Mouse (Mus musculus): ENCODE measurements around the gene Bcl10.
A peak's percentile ranks its signal among the peaks of the same experiment; 100 is the strongest.
"Not testable (repeated sequence)": the region's sequence is repeated elsewhere in the genome, so short reads cannot be mapped to it uniquely, and the experiment has no call there.

Gene Bcl10

GRCm38 (mm10) chr3:145922019-145922854 is at the start of gene Bcl10:
Gene Bcl10, plus strand, starts transcription at chr3:145922804.
- no peak for DNase-seq

DNA sequence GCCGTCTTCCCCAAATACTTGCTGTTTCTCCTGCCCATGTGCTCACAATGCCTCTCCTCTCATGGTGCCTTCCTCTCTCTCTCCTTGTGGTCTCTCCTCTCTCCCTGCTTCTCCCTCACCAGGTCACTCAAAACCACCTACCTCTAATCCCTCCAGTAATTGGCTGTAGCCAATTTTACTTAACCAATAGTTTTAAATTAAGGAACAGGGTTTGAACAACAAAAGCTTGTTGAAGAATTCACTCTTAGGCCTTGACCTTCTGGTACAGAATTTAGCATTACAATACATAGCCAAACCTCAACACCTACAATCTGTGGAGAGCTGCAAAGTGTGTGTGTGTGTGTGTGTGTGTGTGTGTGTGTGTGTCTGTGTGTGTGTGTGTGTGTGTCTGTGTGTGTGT is 49.3 kb upstream of the Bcl10 start:
- no peak for DNase-seq

DNA sequence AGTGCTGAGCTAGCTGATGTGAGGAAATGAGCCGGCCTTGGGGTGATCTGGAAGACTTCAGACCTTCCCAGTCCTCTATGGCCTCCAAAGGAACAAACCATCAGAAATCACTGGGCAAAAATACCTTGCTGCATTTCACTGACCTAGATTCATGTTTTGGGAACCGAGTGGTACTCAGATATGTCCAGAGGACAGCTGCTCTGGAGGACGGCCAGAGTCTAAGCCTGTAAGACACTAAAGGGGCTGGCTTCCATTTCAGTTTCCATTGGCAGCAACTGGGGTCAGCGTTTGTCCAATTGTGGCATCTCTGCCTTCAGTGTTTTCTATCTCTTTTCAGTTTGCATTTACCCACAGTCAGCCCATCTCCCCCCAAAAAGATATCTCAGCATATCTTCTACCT is 48.5 kb upstream of the Bcl10 start:
- no peak for DNase-seq

GRCm38 (mm10) chr3:145876120-145876519 is 46.5 kb upstream of the Bcl10 start:
- DNase-seq, result no peak

- DNase-seq, result not testable (repeated sequence)
Measured at GRCm38 (mm10) chr3:145878867-145879266, 43.7 kb upstream of the Bcl10 start.

DNA sequence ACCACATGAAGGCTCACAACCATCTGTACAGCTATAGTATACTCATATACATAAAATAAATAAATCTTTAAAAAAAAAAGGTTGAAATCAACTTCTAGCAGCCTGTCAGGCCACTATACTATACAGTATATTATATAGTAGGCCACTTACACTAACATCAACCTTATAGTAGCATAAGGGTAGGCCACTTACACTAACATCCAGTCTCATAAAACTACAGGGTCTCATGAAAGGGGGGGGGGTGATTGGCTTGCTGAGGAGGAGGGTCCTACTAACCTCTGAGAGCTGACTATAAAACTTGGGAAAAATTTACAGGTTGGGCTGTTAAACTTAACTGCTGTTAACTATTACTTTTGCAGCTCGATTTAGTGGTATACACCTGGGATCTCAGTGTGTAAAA is 42.3 kb upstream of the Bcl10 start:
- no peak for DNase-seq

- no peak for DNase-seq
Measured at GRCm38 (mm10) chr3:145882076-145882874, 40.3 kb upstream of the Bcl10 start.

GRCm38 (mm10) chr3:145883233-145883632 is 39.4 kb upstream of the Bcl10 start:
- no peak for DNase-seq

- DNase-seq, result no peak
Measured at GRCm38 (mm10) chr3:145885376-145885775, 37.2 kb upstream of the Bcl10 start.

DNA sequence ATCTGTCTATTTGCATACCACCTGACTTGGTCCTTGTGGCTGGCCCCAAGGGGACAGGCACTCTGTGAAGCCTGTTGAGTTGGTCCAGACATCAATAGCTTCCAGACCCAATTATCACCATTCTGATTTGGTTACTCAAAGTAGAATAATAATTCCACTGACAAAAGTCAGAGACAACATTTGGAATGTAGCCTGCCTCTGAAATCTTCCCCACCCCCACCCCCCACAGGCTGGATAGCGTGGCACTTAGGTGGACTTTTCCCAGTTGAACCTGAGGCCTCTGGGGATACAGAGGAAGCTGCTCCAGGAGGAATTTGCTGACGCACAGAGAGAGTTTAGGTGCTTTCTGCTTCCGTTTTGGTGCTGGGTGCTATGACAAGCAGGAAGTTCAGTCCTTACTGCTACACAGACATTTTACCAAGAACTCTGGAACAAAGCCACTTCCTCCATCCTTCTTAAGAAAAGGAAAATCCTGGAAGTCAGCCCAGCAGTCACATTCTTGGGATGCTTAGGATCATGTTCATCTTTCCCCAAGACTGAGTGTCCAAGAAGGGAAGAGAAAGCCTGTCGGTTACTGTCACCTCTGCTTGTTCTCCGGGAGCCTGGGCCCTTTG is 36.6 kb upstream of the Bcl10 start:
- no peak for DNase-seq

GRCm38 (mm10) chr3:145887430-145887971 is 35.1 kb upstream of the Bcl10 start:
- DNase-seq, result no peak

GRCm38 (mm10) chr3:145890346-145891132 is 32.1 kb upstream of the Bcl10 start:
- no peak for DNase-seq

DNA sequence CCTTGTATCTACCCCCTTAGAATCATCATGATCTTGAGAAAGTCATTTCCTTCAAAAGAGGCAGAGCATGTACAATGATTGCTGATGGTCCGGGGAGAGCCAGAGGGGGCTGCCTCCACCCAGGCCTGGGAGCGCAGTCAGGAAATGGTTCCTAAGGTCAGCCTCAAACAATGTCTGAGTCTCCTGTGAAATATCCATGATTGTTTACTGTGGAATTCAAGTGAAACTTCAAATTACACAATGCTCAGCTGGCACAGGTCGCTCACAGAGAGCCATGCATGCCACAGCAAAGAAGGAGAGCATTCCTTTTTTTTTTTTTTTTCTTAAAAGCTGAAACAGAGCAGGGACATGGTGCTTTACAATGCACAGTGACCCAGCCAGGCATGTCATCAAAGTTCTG is 30.2 kb upstream of the Bcl10 start:
- no peak for DNase-seq

- DNase-seq, result no peak
Measured at GRCm38 (mm10) chr3:145894131-145894530, 28.5 kb upstream of the Bcl10 start.

GRCm38 (mm10) chr3:145897749-145898148 is 24.9 kb upstream of the Bcl10 start:
- DNase-seq, result no peak

DNA sequence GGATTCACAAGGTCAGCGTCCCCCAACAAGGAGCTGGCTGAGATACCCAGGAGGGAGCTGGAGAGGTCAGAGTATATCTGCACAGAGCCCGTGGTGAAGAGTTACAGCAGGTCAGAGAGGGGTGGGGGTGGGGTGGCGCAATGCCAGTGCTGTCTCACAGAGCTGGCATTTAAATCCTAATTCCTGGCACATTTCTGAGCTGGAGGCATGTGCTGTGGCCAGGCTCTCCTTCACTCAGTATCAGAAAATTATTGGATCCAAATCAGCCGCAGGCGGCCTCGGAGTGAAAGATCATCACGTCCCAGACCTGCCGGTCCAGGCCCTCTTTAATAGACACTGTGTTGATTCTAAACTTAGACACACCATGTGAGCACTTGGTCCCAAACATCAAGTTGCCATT is 22.8 kb upstream of the Bcl10 start:
- DNase-seq, result no peak

DNA sequence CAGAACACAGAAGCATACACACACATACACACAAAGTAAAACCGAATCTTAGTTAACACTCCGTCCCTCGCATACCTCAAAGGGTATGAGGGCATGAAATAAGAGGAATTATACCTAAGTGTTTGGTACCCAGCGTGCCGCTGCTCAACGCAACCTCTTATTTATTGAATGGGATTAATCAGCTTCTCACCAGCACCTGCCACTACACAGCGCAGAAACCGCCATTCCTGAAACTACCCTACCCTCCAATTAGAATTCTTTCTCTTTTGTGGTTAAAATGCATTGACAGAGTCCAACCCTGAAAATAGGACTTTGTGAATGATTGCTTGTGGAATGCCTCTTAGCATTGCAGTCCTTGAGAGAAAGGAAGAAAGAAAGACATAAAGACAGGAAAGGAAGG is 19.1 kb upstream of the Bcl10 start:
- DNase-seq, result no peak

- peak; percentile 10 to 62 for DNase-seq
Measured at GRCm38 (mm10) chr3:145904850-145905776, 17.5 kb upstream of the Bcl10 start.

- no peak for DNase-seq
Measured at GRCm38 (mm10) chr3:145906582-145906981, 16.0 kb upstream of the Bcl10 start.

DNA sequence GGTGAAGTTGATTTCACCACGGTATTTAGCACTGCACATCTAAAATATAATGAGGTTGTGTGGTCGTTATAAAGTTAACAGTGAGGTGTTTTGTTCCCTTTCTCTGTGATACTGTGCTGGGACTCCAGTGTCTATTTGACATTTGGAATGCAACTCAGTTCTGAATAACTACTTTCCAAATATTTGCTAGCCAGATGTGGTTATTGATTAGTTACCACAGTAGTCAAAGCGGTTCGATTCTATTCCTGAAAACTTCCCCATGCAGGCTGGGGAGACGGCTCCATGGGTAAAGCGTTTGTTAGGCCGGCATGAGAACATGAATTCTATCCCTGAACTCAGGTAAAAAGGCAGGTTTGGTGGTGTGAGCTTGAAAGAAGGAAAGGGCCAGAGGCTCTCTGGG is 10.1 kb upstream of the Bcl10 start:
- DNase-seq, result no peak

- no peak for DNase-seq
Measured at GRCm38 (mm10) chr3:145913263-145913662, 9.3 kb upstream of the Bcl10 start.
